Mouse (Mus musculus) megakaryocyte, embryonic 14.5 days (primary cell): ENCODE results near the gene Krtcap2.

Experiments
- FLI1 ChIP-seq: IDR thresholded peaks from 2 replicates; pipeline ENCODE4 v1.6.1; 2012; ENCODE audit warnings: low read length, inconsistent platforms, mixed read lengths
- GATA1 ChIP-seq: IDR thresholded peaks from 3 replicates; pipeline ENCODE4 v1.6.1; 2012; ENCODE audit warnings: mixed read lengths, low read length, inconsistent platforms, borderline replicate concordance

DNA sequence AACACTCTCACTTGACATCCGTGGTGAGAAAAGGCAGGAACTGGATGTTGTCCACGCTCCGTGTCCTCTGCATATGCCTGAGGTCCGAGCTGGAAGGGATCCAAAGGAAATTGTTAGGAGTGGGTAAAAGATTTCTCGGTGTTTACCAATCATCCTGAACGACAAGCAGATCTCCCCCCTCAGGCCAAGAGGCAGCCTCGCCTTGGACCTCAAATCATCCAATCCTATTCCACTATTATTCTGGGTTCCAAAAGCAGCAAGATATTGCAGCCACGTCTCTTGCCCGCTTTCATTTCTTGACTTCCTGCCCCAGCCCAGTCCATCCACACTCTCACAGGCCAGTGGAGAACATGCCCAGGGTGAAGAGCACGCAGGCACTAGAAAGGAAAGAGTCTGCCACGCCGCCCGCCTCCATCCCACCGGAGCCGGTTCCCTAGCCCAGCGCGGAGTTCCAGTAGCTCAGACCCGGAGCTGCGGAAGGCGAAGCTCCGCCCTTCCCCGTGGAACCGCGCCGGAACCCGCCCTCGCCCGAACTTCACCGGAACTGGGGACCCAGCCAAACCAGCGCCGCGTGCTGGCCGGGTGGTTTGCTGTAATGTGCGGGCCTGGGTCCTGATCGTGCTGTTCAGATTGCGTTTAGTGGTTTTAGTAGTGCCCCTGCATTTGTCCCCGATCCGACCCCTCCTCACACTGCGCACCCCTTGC lies 24.4 kb downstream of the Krtcap2 start, which contains the start of gene Slc50a1:
- TF ChIP-seq GATA1 (no peak), FLI1 (no peak)
